Mouse (Mus musculus) heart, adult 2 months (tissue): ENCODE results near the gene Etfa. TPM values are rescaled to one million over a fixed set of nuclear protein-coding genes. Genes with fewer than 3 reads are reported as not detected.
A peak's percentile ranks its signal among the peaks of the same experiment; 100 is the strongest.

Experiments
- DNase-seq, 2 experiments: peaks; one replicate each; pipeline ENCODE4 v3.0.0; 2021
- H3K27ac ChIP-seq: fragments of 200-600 bp; 2 replicates; pipeline ENCODE4 v1.8.1; 2022
- H3K27me3 ChIP-seq: fragments of 200-500 bp; 2 replicates; pipeline ENCODE4 v1.6.1; 2012; ENCODE audit warnings: mild to moderate bottlenecking, low read length, inconsistent platforms, mixed read lengths; ENCODE audit not compliant: control insufficient read depth, insufficient read depth
- H3K36me3 ChIP-seq: fragments of 200-500 bp; 2 replicates; pipeline ENCODE4 v1.6.1; 2012; ENCODE audit warnings: low read length, inconsistent platforms; ENCODE audit not compliant: control insufficient read depth, insufficient read depth
- H3K4me1 ChIP-seq: fragments of 200-500 bp; 2 replicates; pipeline ENCODE4 v1.6.1; 2011; ENCODE audit warnings: low read length; ENCODE audit not compliant: control insufficient read depth, insufficient read depth
- H3K4me3 ChIP-seq: fragments of 200-600 bp; 2 replicates; pipeline ENCODE4 v1.8.1; 2022
- H3K79me2 ChIP-seq: fragments of 200-500 bp; replicated peaks from 2 replicates; pipeline ENCODE4 v1.6.1; 2012; ENCODE audit warnings: mild to moderate bottlenecking, inconsistent platforms, low read length, moderate library complexity, mixed read lengths; ENCODE audit not compliant: control insufficient read depth, insufficient read depth
- H3K9ac ChIP-seq: fragments of 200-500 bp; 2 replicates; pipeline ENCODE4 v1.6.1; 2012; ENCODE audit warnings: low read depth, mild to moderate bottlenecking, control low read depth, inconsistent platforms, low read length, mixed read lengths
- CTCF ChIP-seq: fragments of 200-600 bp; IDR thresholded peaks from 2 replicates; pipeline ENCODE4 v1.8.1; 2022; ENCODE audit warnings: antibody characterized with exemption, mild to moderate bottlenecking, moderate library complexity
- EP300 ChIP-seq: fragments of 200-500 bp; IDR thresholded peaks from 2 replicates; pipeline ENCODE4 v1.6.1; 2011; ENCODE audit warnings: low read depth, low read length, control low read depth; ENCODE audit not compliant: insufficient read depth
- POLR2A ChIP-seq: fragments of 200-500 bp; IDR thresholded peaks from 2 replicates; pipeline ENCODE4 v1.6.1; 2011; ENCODE audit warnings: mild to moderate bottlenecking, low read depth, low read length, control low read depth; ENCODE audit not compliant: insufficient read depth
- WGBS: fragments of 180-500 bp; shearing (Covaris S2); methylation state at CpG from one replicate; pipeline ENCODE4 v1.1.7; 2018; 5-methylcytosine and 5-hydroxymethylcytosine counted together
- intact Hi-C: fragments of 180-260 bp; cut with DNase I; formaldehyde crosslinking; loops from one replicate; pipeline ENCODE4 v1.15.1; 2025
- polyA plus RNA-seq: library from polyadenylated mRNA; depleted of rRNA; stranded (reverse); fragments of >200 nt; gene quantifications from 2 replicates; pipeline ENCODE4 v1.2.3, GENCODE M21; 2012
- total RNA-seq, 2 experiments: library from RNA; stranded (reverse); gene quantifications; 2 replicates each; pipeline ENCODE4 v1.2.3; 2021

Etfa gene
- total and polyA plus RNA-seq, 3 experiments: 289 to 1,031 (median 871) TPM

DNA sequence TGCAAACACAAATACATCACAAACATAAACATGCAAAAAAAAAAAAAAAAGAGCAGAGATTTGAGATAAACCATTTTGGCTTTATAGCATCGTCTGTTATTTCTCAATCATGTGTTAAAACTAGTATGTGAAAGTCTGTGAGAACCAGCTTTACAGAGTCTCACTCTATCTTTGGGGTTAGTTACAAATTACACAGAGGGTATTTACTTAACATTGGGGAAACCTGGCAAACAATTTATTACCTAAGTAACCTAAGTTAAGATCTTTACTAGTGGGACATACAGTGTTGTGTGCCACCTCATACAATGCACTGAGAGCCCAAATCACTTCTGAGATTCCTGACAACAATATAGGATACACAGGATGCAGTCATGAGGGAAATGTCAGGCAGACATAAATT, 2.3 kb downstream of the Etfa start:
- Histone ChIP-seq H3K4me1 (peaks cover 11% of the 10 kb centered on the region), H3K27ac (peak overlapping the region; percentile 99), H3K79me2 (peaks cover 5% of the 10 kb centered on the region), H3K4me3 (peak overlapping the region; percentile 13; the same call in 1 of the 2 replicates), H3K9ac (0 out of 2 replicates have a peak overlapping the region, but pooled peaks have one; percentile 15), H3K27me3 (no peaks in the 10 kb centered on the region), H3K36me3 (peaks cover 29% of the 10 kb centered on the region)
- TF ChIP-seq EP300 (no peak), CTCF (no peak), POLR2A (no peak)
- 67% methylated on average over 1 of the region's 1 CpGs for WGBS
- intact Hi-C loops: no loop called here
- DNase-seq: no peak

DNA sequence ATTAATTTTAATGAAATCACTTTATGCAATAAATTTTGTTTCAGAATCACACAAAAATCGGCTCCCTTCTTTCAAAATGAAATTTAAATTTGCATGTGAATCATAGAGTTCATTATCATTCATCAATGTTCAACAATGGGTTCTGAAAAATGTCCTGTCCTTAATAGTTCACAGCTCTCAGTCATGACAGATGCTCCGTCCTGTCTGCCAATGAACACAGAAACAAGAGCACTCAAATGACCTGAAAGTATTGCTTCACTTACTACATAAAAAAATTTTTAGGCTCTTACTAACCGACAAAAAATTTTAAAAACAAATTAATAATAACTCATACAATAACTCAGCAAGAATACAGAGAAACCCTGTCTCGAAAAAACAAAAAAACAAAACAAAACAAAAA, 3.3 kb downstream of the Etfa start:
- Histone ChIP-seq H3K4me1 (peaks cover 15% of the 10 kb centered on the region), H3K27ac (peak overlapping the region; percentile 99), H3K79me2 (peaks cover 8% of the 10 kb centered on the region), H3K27me3 (no peaks in the 10 kb centered on the region), H3K9ac (no peak overlapping the region), H3K36me3 (peaks cover 34% of the 10 kb centered on the region), H3K4me3 (peak overlapping the region; percentile 2; the same call in 1 of the 2 replicates)
- DNase-seq: peak in 1 of 2 experiments; percentile 24
- 60% methylated on average over 4 of the region's 4 CpGs for WGBS
- intact Hi-C loops: no loop called here
- TF ChIP-seq POLR2A: no peak
- TF ChIP-seq EP300: no peak
- TF ChIP-seq CTCF: no peak

DNA sequence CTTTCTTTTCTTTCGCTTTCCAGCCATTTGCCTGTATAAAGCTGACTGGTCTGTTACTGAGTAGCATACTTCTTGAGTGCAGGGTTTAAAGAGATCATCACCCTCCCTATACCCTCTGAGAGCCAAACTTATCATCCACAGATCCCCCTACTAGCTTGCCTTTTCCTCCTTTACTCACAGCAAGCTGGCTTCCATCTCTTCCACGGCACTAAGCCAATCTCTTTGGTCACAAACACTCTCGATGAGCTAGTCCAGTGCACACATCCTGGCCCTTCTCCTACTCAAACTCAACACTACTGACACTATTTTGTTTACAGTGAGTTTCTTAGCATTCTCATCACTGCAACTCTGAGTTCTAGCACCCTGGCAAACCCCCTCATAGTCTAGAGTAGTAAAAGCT, 4.1 kb downstream of the Etfa start:
- Histone ChIP-seq H3K4me1 (peaks cover 15% of the 10 kb centered on the region), H3K9ac (no peak overlapping the region), H3K27ac (peak overlapping the region; percentile 44), H3K27me3 (no peaks in the 10 kb centered on the region), H3K4me3 (no peak overlapping the region; the same call in 1 of the 2 replicates), H3K36me3 (peaks cover 34% of the 10 kb centered on the region), H3K79me2 (peaks cover 11% of the 10 kb centered on the region)
- intact Hi-C loops: no loop called here
- WGBS: 47% methylated on average over 3 of the region's 3 CpGs
- DNase-seq: peak; percentile 58 to 62
- TF ChIP-seq EP300 (no peak), CTCF (no peak), POLR2A (no peak)

DNA sequence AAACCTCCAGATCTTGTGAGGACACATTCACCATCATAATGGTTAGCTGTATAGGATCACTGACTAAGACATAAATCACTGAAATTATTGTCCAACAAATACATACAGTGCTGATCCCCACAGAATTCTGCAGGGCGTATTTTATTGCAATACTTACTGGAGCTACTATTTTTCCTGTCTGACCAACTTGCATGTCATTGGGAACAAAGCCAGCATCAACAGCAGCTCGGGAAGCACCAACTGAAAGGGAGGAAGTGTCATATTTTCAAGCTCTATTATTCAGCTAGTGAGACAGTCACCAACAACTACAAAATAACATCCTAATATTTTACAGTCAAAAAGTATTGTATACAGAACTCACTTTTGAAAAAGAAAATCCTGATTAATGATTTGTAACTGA, 29.9 kb downstream of the Etfa start:
- H3K36me3 ChIP-seq: peaks cover 8% of the 10 kb centered on the region

DNA sequence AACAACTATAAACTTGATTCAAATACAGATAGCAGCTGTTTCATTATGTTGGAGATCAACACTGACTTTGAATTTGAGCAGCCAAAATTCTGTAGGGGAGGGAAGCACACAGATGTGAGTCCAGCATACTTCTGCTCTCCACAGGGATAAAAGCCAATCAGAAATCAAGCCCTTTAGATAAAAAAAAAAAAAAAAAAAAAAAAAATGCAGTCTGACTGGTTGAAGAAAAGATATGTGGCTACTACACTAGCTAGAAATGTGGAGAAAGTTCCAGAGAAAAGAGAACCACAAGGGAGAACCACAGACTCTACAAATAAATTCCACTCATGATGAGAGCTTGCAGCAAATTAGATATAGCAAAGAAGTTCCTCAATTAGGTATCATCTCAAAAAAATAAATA, 33.3 kb downstream of the Etfa start:
- no peak overlapping the region for H3K9ac ChIP-seq
- peaks cover 4% of the 10 kb centered on the region for H3K36me3 ChIP-seq
- H3K27ac ChIP-seq: no peak overlapping the region
- H3K79me2 ChIP-seq: no peaks in the 10 kb centered on the region
- no peak overlapping the region for H3K4me3 ChIP-seq
- intact Hi-C loops: no loop called here
- DNase-seq: no peak
- no peaks in the 10 kb centered on the region for H3K4me1 ChIP-seq
- TF ChIP-seq EP300 (no peak), CTCF (no peak), POLR2A (no peak)
- no peaks in the 10 kb centered on the region for H3K27me3 ChIP-seq

More for the DNA sequence above, 29.9 kb downstream of the Etfa start:
- H3K4me3 ChIP-seq: no peak overlapping the region
- WGBS: 19% methylated on average over 2 of the region's 2 CpGs
- no peak overlapping the region for H3K27ac ChIP-seq
- H3K79me2 ChIP-seq: no peaks in the 10 kb centered on the region
- TF ChIP-seq EP300 (no peak), POLR2A (no peak), CTCF (no peak)
- H3K9ac ChIP-seq: no peak overlapping the region
- H3K4me1 ChIP-seq: no peaks in the 10 kb centered on the region
- intact Hi-C loops: no loop called here
- no peaks in the 10 kb centered on the region for H3K27me3 ChIP-seq
- no peak for DNase-seq

DNA sequence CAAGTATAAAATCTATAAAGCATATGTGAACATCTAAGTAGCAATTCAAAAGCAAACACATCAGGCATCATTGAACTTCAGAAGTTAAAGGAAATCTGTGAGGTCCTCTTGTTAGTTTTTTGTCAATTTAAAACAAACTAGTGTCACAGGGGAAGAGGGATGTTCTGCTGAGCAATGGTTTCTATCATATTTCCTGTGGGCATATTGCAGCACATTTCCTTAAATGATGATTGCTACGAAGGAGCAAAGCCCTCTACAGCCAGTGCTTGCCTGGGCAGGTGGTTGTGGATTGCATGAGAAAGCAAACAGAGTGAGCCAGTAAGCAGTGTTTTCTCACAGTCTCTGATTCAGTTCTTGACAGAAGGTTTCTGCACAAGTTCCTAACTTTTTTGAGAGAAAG, 36.0 kb downstream of the Etfa start:
- 69% methylated on average over 1 of the region's 1 CpGs for WGBS
- H3K9ac ChIP-seq: no peak overlapping the region
- H3K4me3 ChIP-seq: no peak overlapping the region
- TF ChIP-seq POLR2A: no peak
- no peak for TF ChIP-seq EP300
- no peak for TF ChIP-seq CTCF
- no peak for DNase-seq
- H3K79me2 ChIP-seq: no peaks in the 10 kb centered on the region
- no peaks in the 10 kb centered on the region for H3K27me3 ChIP-seq
- H3K27ac ChIP-seq: no peak overlapping the region
- intact Hi-C loops: no loop called here
- no peaks in the 10 kb centered on the region for H3K4me1 ChIP-seq
- peaks cover 2% of the 10 kb centered on the region for H3K36me3 ChIP-seq
